Mouse (Mus musculus): ENCODE data around the gene Kdm5a. TPM values are rescaled to one million over a fixed set of nuclear protein-coding genes. Genes with fewer than 3 reads are reported as not detected.

Gene Kdm5a
- polyA plus RNA-seq, 1 experiment from 2014 or later, result 27.4 TPM

DNA sequence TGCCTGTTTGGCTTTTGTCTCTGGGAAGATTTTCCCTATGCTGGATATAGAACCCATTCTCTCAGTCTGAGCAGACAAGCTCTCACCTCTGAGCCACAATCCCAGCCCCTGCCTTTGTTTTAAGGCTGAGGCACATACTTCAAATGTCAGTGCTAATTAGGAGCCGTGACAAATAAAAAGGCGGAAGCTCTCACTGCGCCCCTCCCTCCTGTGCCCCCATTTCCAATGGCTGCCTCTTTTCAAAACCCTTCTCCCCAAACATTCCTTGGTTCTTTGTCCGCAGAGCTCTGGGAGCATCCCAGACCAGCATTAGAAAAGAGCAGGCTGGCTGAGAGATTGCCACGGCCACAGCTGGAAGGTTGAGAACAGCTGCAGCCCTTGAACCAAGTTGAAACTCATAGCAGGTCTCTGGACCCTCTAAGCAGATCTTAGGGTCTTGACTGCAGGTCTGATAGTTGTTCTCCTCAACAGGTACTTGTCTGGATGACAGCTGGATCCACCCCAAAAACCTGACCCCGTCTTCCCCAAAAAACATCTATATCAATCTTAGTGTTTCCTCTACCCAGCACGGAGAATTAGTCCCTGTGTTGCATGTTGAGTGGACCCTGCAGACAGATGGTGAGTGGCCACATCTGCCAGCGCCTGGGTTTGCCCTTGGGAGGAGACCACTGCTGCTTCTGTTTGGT is 108.7 kb downstream of the Kdm5a start:
- 49% methylated on average over 8 of the region's 8 CpGs for WGBS (ENCODE audit: missing documents)
- peaks cover 23% of the 10 kb centered on the region for H3K36me3 ChIP-seq (ENCODE audit: inconsistent target)
- peak overlapping the region; percentile 65 for H3K27ac ChIP-seq
- H3K4me3 ChIP-seq (ENCODE audit: inconsistent target), result no peak overlapping the region
- peaks cover 61% of the 10 kb centered on the region for H3K79me2 ChIP-seq (ENCODE audit: inconsistent target)

DNA sequence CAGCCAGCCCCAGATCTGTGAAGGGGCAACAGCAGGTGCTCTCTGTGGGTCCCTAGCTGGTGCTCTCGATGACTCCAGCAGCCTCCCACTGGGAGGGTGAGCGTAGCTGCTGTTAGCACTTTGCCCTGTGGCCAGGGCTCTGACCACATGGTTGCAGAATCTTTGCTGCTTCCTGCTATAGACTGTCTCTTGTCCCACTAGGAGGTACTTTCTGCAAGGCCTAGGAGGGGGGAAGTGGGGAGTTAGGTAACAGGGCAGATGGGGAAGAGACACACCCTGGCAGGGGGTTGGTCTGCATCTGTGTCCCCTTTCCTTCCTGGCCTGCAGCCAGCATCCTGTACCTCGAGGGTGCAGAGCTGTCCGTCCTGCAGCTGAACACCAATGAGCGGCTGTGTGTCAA is 109.5 kb downstream of the Kdm5a start:
- no peak overlapping the region for H3K4me3 ChIP-seq (ENCODE audit: inconsistent target)
- WGBS (ENCODE audit: missing documents), result 9% methylated on average over 5 of the region's 5 CpGs
- peaks cover 30% of the 10 kb centered on the region for H3K36me3 ChIP-seq (ENCODE audit: inconsistent target)
- peaks cover 53% of the 10 kb centered on the region for H3K79me2 ChIP-seq (ENCODE audit: inconsistent target)
- H3K27ac ChIP-seq, result peak overlapping the region; percentile 65

- H3K36me3 ChIP-seq (ENCODE audit: inconsistent target), result peaks cover 30% of the 10 kb centered on the region
- WGBS (ENCODE audit: missing documents), result 99% methylated on average over 8 of the region's 8 CpGs
- H3K79me2 ChIP-seq (ENCODE audit: inconsistent target), result peaks cover 37% of the 10 kb centered on the region; the same call in 1 of the 2 replicates
- H3K27ac ChIP-seq, result no peak overlapping the region
- H3K4me3 ChIP-seq (ENCODE audit: inconsistent target), result no peak overlapping the region
These were observed 111.4 kb downstream of the Kdm5a start for GRCm38 (mm10) chr6:120475288-120475687.

DNA sequence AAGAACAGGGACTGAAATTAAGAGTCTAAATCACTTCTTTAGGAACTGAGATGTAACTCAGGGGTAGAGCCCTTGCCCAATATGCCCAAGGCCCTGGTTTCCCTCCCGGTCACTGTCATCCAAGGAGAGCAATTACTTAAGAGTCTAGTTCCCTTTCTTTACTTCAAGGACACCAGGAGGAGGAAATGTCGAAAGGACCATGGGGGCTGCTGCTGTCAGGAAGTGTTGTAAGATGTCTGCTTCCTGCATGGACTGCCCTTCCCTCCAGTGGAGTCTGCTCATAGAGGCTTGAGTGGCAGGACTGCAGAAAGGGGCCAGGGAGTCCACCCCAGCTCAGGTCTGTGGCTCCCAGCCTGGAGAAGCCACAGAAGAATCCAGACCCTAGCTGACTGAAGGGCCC is 115.4 kb downstream of the Kdm5a start:
- Histone ChIP-seq H3K36me3 (ENCODE audit: inconsistent target) (peaks cover 44% of the 10 kb centered on the region), H3K79me2 (ENCODE audit: inconsistent target) (peaks cover 20% of the 10 kb centered on the region; the same call in 1 of the 2 replicates), H3K27ac (peak overlapping the region; percentile 65), H3K4me3 (ENCODE audit: inconsistent target) (no peak overlapping the region)
- WGBS (ENCODE audit: missing documents), result 0% methylated on average over 2 of the region's 2 CpGs

- peak overlapping the region; percentile 65; the same call in 1 of the 2 replicates for H3K27ac ChIP-seq
- peaks cover 43% of the 10 kb centered on the region for H3K36me3 ChIP-seq (ENCODE audit: inconsistent target)
- H3K4me3 ChIP-seq (ENCODE audit: inconsistent target), result no peak overlapping the region
- WGBS (ENCODE audit: missing documents), result 85% methylated on average over 5 of the region's 5 CpGs
- peaks cover 10% of the 10 kb centered on the region; the same call in 1 of the 2 replicates for H3K79me2 ChIP-seq (ENCODE audit: inconsistent target)
These were observed 116.4 kb downstream of the Kdm5a start for GRCm38 (mm10) chr6:120480361-120480760.

GRCm38 (mm10) chr6:120481538-120481937 is 117.6 kb downstream of the Kdm5a start:
- H3K4me3 ChIP-seq (ENCODE audit: inconsistent target), result no peak overlapping the region
- peaks cover 32% of the 10 kb centered on the region for H3K36me3 ChIP-seq (ENCODE audit: inconsistent target)

GRCm38 (mm10) chr6:120482021-120482420 is 118.1 kb downstream of the Kdm5a start:
- H3K27ac ChIP-seq, result no peak overlapping the region
- no peak overlapping the region for H3K4me3 ChIP-seq (ENCODE audit: inconsistent target)
- peaks cover 9% of the 10 kb centered on the region; the same call in 1 of the 2 replicates for H3K79me2 ChIP-seq (ENCODE audit: inconsistent target)
- 94% methylated on average over 13 of the region's 14 CpGs for WGBS (ENCODE audit: missing documents)
- peaks cover 27% of the 10 kb centered on the region; the same call in 1 of the 2 replicates for H3K36me3 ChIP-seq (ENCODE audit: inconsistent target)

More at GRCm38 (mm10) chr6:120481538-120481937, 117.6 kb downstream of the Kdm5a start:
- no peak overlapping the region for H3K27ac ChIP-seq
- WGBS (ENCODE audit: missing documents), result 93% methylated on average over 5 of the region's 6 CpGs
- peaks cover 9% of the 10 kb centered on the region; the same call in 1 of the 2 replicates for H3K79me2 ChIP-seq (ENCODE audit: inconsistent target)

GRCm38 (mm10) chr6:120482756-120483155 is 118.8 kb downstream of the Kdm5a start:
- WGBS (ENCODE audit: missing documents), result 52% methylated on average over 6 of the region's 6 CpGs
- H3K27ac ChIP-seq, result no peak overlapping the region
- no peak overlapping the region for H3K4me3 ChIP-seq (ENCODE audit: inconsistent target)
- peaks cover 9% of the 10 kb centered on the region; the same call in 1 of the 2 replicates for H3K79me2 ChIP-seq (ENCODE audit: inconsistent target)
- H3K36me3 ChIP-seq (ENCODE audit: inconsistent target), result peaks cover 20% of the 10 kb centered on the region; the same call in 1 of the 2 replicates

GRCm38 (mm10) chr6:120483211-120483626 is 119.3 kb downstream of the Kdm5a start:
- H3K27ac ChIP-seq, result no peak overlapping the region
- no peak overlapping the region for H3K4me3 ChIP-seq (ENCODE audit: inconsistent target)
- H3K79me2 ChIP-seq (ENCODE audit: inconsistent target), result peaks cover 9% of the 10 kb centered on the region; the same call in 1 of the 2 replicates
- peaks cover 15% of the 10 kb centered on the region; the same call in 1 of the 2 replicates for H3K36me3 ChIP-seq (ENCODE audit: inconsistent target)
- WGBS (ENCODE audit: missing documents), result 43% methylated on average over 8 of the region's 8 CpGs

DNA sequence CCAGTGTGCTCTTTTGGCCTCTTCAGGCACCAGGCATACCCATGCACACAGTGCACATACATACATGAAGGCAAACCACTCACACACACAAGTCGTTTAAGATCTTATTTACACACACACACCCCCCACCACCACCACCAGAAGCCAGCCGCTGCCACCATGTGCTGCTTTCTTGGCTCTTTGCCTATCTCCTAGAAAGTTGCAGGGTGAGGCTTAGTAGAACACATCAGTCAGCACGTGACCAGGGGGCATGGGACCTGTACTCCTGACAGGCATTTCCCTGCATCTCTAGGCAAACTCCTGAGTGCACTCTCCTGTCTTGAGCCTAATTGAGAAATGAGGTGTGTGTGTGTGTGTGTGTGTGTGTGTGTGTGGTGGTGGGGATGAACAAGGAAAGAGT is 121.1 kb downstream of the Kdm5a start:
- Histone ChIP-seq H3K79me2 (ENCODE audit: inconsistent target) (peaks cover 9% of the 10 kb centered on the region; the same call in 1 of the 2 replicates), H3K36me3 (ENCODE audit: inconsistent target) (peaks cover 15% of the 10 kb centered on the region; the same call in 1 of the 2 replicates)
- WGBS (ENCODE audit: missing documents), result 54% methylated on average over 3 of the region's 3 CpGs

DNA sequence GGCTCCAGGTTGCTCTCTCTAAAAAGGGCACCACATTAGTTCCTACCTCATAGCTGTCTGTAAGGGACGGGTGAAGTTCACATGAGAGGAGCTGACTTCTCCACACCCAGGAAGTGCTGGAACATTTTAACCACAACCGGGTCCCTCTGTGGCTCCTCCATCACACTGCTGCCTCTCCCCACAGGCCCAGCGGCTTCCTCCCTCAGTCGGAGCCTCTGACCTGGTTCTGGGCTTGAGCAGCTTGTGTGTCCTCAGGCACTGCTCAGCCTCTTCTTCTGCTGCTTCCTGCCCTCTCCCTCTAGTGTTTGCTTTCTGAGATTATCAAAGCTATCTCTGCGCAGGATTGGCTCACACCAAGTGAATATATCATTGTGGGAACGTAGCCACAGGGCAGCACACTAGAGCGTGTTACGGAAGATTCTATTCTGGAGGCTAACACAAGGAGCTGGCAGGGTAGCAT is 122.2 kb downstream of the Kdm5a start:
- H3K36me3 ChIP-seq (ENCODE audit: inconsistent target), result peaks cover 10% of the 10 kb centered on the region; the same call in 1 of the 2 replicates
- H3K27ac ChIP-seq, result no peak overlapping the region
- 40% methylated on average over 8 of the region's 8 CpGs for WGBS (ENCODE audit: missing documents)
- peaks cover 5% of the 10 kb centered on the region; the same call in 1 of the 2 replicates for H3K79me2 ChIP-seq (ENCODE audit: inconsistent target)
- no peak overlapping the region for H3K4me3 ChIP-seq (ENCODE audit: inconsistent target)

More for the DNA sequence above, 121.1 kb downstream of the Kdm5a start:
- no peak overlapping the region for H3K27ac ChIP-seq
- H3K4me3 ChIP-seq (ENCODE audit: inconsistent target), result no peak overlapping the region

GRCm38 (mm10) chr6:120488647-120489046 is 124.7 kb downstream of the Kdm5a start:
- Histone ChIP-seq H3K27ac (no peak overlapping the region), H3K4me3 (ENCODE audit: inconsistent target) (no peak overlapping the region), H3K79me2 (ENCODE audit: inconsistent target) (no peaks in the 10 kb centered on the region), H3K36me3 (ENCODE audit: inconsistent target) (no peaks in the 10 kb centered on the region)
- WGBS (ENCODE audit: missing documents), result 19% methylated on average over 3 of the region's 3 CpGs

- Histone ChIP-seq H3K4me3 (ENCODE audit: inconsistent target) (no peak overlapping the region), H3K79me2 (ENCODE audit: inconsistent target) (no peaks in the 10 kb centered on the region), H3K27ac (no peak overlapping the region), H3K36me3 (ENCODE audit: inconsistent target) (no peaks in the 10 kb centered on the region)
- 58% methylated on average over 2 of the region's 2 CpGs for WGBS (ENCODE audit: missing documents)
These were observed 125.5 kb downstream of the Kdm5a start for GRCm38 (mm10) chr6:120489461-120489860.

- no peak overlapping the region for H3K4me3 ChIP-seq (ENCODE audit: inconsistent target)
- WGBS (ENCODE audit: missing documents), result 91% methylated on average over 7 of the region's 7 CpGs
- H3K27ac ChIP-seq, result no peak overlapping the region
- H3K79me2 ChIP-seq (ENCODE audit: inconsistent target), result no peaks in the 10 kb centered on the region
- H3K36me3 ChIP-seq (ENCODE audit: inconsistent target), result no peaks in the 10 kb centered on the region
These were observed 127.1 kb downstream of the Kdm5a start for GRCm38 (mm10) chr6:120491064-120491463.

GRCm38 (mm10) chr6:120491862-120492498 is 128.1 kb downstream of the Kdm5a start:
- WGBS (ENCODE audit: missing documents), result 52% methylated on average over 21 of the region's 22 CpGs
- Histone ChIP-seq H3K36me3 (ENCODE audit: inconsistent target) (no peaks in the 10 kb centered on the region), H3K27ac (no peak overlapping the region), H3K79me2 (ENCODE audit: inconsistent target) (no peaks in the 10 kb centered on the region), H3K4me3 (ENCODE audit: inconsistent target) (no peak overlapping the region)

Data from macrophage (primary cell).